Mouse (Mus musculus): ENCODE results near the gene Pld4. TPM values are rescaled to one million over a fixed set of nuclear protein-coding genes. Genes with fewer than 3 reads are reported as not detected.

Gene Pld4
- total RNA-seq, 1 experiment from 2014 or later = 6.8 TPM

GRCm38 (mm10) chr12:112738281-112739022, 22.0 kb upstream of the Pld4 start:
- peak; percentile 1 for DNase-seq

- DNase-seq = peak; percentile 3
Observed at GRCm38 (mm10) chr12:112739023-112739568, 21.4 kb upstream of the Pld4 start.

- peak; percentile 1 for DNase-seq
Observed at GRCm38 (mm10) chr12:112742768-112743167, 17.7 kb upstream of the Pld4 start.

GRCm38 (mm10) chr12:112743168-112743975, 17.1 kb upstream of the Pld4 start:
- peak; percentile 69 for DNase-seq

- DNase-seq = peak; percentile 3
Observed at GRCm38 (mm10) chr12:112744211-112744610, 16.2 kb upstream of the Pld4 start.

GRCm38 (mm10) chr12:112744891-112745580, 15.4 kb upstream of the Pld4 start:
- DNase-seq = peak; percentile 2

- peak; percentile 3 for DNase-seq
Observed at GRCm38 (mm10) chr12:112745716-112746115, 14.7 kb upstream of the Pld4 start.

GRCm38 (mm10) chr12:112746461-112746807, 14.0 kb upstream of the Pld4 start:
- peak; percentile 2 for DNase-seq

- DNase-seq = peak; percentile 3
Observed at GRCm38 (mm10) chr12:112746808-112747605, 13.4 kb upstream of the Pld4 start.

- peak; percentile 0 for DNase-seq
Observed at GRCm38 (mm10) chr12:112747606-112747970, 12.9 kb upstream of the Pld4 start.

GRCm38 (mm10) chr12:112750976-112751375, 9.5 kb upstream of the Pld4 start:
- DNase-seq = peak; percentile 0

GRCm38 (mm10) chr12:112752399-112752798, 8.1 kb upstream of the Pld4 start:
- DNase-seq = no peak

- no peak for DNase-seq
Observed at GRCm38 (mm10) chr12:112755900-112756299, 4.6 kb upstream of the Pld4 start.

GRCm38 (mm10) chr12:112757896-112758295, 2.6 kb upstream of the Pld4 start:
- DNase-seq = no peak

GRCm38 (mm10) chr12:112759471-112759870, 984 bp upstream of the Pld4 start:
- DNase-seq = no peak

GRCm38 (mm10) chr12:112761411-112761810, 956 bp downstream of the Pld4 start:
- no peak for DNase-seq

GRCm38 (mm10) chr12:112762018-112762417, 1.6 kb downstream of the Pld4 start:
- DNase-seq = no peak

GRCm38 (mm10) chr12:112763176-112763575, 2.7 kb downstream of the Pld4 start:
- no peak for DNase-seq

- peak; percentile 73 for DNase-seq
Observed at GRCm38 (mm10) chr12:112764141-112764540, 3.7 kb downstream of the Pld4 start.

GRCm38 (mm10) chr12:112764991-112765390, 4.5 kb downstream of the Pld4 start:
- DNase-seq = no peak

- DNase-seq = no peak
Observed at GRCm38 (mm10) chr12:112766586-112766985, 6.1 kb downstream of the Pld4 start.

Measured in adrenal gland, postnatal 25 days (tissue).